Mouse (Mus musculus) cerebellum, adult 2 months (tissue): ENCODE measurements around the gene Baiap3. TPM values are rescaled to one million over a fixed set of nuclear protein-coding genes. Genes with fewer than 3 reads are reported as not detected.

ENCODE experiments used
- DNase-seq, 2 experiments: peaks; one replicate each; pipeline ENCODE4 v3.0.0; 2021
- H3K27ac ChIP-seq: fragments of 200-500 bp; 2 replicates; pipeline ENCODE4 v1.5.1; 2012; ENCODE audit warnings: low read length, control low read depth, inconsistent platforms; ENCODE audit not compliant: insufficient read depth
- H3K27me3 ChIP-seq: fragments of 200-500 bp; 2 replicates; pipeline ENCODE4 v1.6.1; 2012; ENCODE audit warnings: inconsistent platforms, mild to moderate bottlenecking, low read length, moderate library complexity; ENCODE audit not compliant: control insufficient read depth, insufficient read depth
- H3K4me1 ChIP-seq: fragments of 200-500 bp; 2 replicates; pipeline ENCODE4 v1.6.1; 2011; ENCODE audit warnings: low read length; ENCODE audit not compliant: control insufficient read depth, insufficient read depth
- H3K4me3 ChIP-seq: fragments of 200-500 bp; replicated peaks from 2 replicates; pipeline ENCODE3; 2011; ENCODE audit warnings: mild to moderate bottlenecking, low read depth, low read length, control low read depth; ENCODE audit not compliant: insufficient read depth
- CTCF ChIP-seq: fragments of 200-500 bp; IDR thresholded peaks from 2 replicates; pipeline ENCODE4 v1.5.1; 2011; ENCODE audit warnings: low read depth, mild to moderate bottlenecking, control low read depth, low read length, moderate library complexity, borderline replicate concordance; ENCODE audit not compliant: insufficient read depth
- POLR2A ChIP-seq: fragments of 200-500 bp; IDR thresholded peaks from 2 replicates; pipeline ENCODE4 v1.6.1; 2011; ENCODE audit warnings: low read length, control low read depth, borderline replicate concordance; ENCODE audit not compliant: insufficient read depth
- WGBS: fragments of 180-500 bp; shearing (Covaris S2); methylation state at CpG from one replicate; pipeline ENCODE4 v1.1.7; 2018; 5-methylcytosine and 5-hydroxymethylcytosine counted together
- polyA plus RNA-seq: library from polyadenylated mRNA; depleted of rRNA; stranded (reverse); fragments of >200 nt; gene quantifications from 2 replicates; pipeline ENCODE4 v1.2.3, GENCODE M21; 2012

Baiap3 gene
- polyA plus RNA-seq, 1 experiment: 26.5 TPM

DNA sequence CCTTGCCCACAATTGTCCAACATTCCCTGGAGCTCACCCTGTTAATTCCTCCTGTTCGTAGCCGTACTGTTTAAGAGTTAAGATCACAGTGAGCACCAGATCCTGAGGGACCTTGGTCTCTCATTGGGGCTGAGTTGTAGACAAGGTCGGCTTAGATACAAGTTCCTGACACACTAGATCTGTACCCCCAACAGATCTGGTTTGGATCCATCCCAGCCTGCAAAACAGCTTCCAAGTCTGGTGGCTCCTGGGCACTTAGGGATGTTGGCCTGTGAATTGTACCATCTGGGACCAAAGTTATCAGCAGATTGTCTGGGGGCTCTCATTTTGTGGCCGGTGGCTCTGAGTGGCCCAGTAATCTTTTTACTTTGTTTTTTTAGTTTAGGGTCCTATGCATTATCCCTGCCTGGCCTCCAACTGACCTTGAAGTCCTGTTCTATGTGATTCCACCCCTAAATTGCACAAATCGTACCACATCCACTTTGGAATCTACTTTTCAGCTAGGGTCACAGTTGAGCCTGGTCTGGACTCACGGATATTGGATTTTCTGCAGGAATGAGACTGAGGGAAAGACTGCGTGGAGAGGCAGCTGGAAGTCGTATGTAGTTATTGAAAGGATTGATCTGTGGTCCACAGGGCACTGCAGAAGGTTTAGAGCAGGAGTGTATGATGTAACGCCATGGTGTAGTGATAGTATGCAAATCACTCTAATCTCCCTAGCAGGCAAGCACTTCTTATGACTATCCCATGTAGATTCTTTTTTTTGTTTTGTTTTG is 18.6 kb upstream of the Baiap3 start, which contains the start of gene Ube2i:
TSS of gene Ube2i (minus strand) at position 52 of the 776 bp plus-strand sequence.
- Histone ChIP-seq H3K4me1 (peaks cover 7% of the 10 kb centered on the region; the same call in 1 of the 2 replicates), H3K4me3 (peak within 1 kb of the TSS; percentile 63), H3K27me3 (no peaks in the 10 kb centered on the region), H3K27ac (peak within 1 kb of the TSS; percentile 94)
- TF ChIP-seq CTCF (no peak), POLR2A (no peak)
- 28% methylated on average over 9 of the region's 9 CpGs for WGBS
- DNase-seq: no peak

DNA sequence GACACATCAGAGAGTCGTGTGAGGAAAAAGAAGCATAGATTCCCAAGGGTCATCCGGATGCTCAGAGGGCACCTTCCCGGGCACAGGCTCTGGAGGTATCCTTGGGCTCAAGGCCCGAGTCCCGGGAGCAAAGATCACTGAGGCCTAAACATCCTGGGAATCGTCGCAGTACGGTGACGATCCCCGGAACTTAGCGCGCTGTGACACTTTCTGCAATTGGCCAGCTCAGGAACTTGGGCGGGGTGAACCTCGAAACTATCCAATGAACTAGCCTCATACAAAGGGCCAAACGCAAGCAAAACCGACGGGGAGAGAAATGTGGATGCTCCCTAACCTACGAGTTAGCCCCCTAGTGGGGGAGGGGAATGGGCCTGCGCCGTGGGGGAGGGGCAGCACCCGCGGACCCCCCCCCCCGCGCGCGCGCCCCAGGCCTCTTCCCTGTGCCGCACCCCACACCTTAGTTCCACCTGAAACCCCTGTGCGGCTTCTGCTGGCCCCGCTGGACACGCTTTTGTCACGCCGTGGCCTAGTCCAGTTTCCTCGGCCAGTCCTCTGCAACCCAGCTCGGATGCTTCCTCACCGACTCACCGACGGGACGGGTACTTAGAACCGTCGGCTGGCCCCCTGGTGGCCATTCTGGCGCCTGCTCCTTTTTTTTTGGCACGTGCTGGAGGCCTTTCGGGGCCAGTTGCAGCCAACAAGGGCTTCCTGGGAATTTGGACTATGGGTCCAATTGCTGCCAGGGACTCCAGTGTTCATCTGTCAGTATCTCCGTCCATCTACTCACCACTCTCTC is 17.7 kb upstream of the Baiap3 start:
- peak; percentile 33; the same call in 1 of the 2 replicates for TF ChIP-seq CTCF
- 0 out of 2 replicates have a peak, but pooled peaks have one; percentile 5 for TF ChIP-seq POLR2A
- peak; percentile 96 to 99 for DNase-seq
- WGBS: 1% methylated on average over 45 of the region's 45 CpGs
- Histone ChIP-seq H3K4me1 (peaks cover 11% of the 10 kb centered on the region; the same call in 1 of the 2 replicates), H3K27ac (peak overlapping the region; percentile 94), H3K4me3 (peak overlapping the region; percentile 63), H3K27me3 (no peaks in the 10 kb centered on the region)

DNA sequence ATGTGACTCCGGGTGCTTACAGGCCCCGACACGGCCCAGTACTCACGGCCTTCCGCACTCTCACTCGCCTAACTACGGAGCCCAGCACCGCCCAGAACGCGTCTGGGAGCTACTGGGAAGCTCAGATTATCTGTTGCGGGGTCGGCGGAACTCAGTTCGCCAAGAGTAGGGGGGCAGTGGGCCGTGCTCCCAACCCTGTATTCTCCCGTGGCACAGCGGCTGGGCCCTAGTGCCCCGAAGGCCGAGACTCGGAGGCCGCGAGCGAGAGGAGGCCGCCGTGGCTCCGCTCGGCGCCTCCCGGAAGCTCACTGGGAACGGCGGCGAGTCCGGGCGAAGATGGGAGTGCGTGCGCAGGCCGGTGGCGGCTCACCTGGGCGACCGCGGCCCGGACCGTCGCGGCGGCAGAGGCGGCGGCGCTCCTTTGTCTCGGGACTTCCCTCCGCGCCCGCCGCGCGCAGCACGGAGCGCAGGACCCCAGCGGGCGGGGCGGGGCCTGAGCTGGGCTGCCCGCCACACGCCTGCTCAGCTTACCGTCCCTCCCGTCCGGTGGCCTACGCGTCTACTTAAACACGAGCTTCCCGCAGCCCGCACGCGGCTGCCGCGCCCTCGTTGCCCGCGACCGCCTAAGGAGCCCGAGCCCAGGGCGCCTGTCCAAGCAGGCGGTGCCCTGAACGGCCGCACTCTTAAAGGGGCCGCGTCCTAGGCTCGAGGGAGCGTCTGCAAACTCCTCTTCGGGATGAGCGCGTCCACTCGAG is 17.0 kb upstream of the Baiap3 start:
- Histone ChIP-seq H3K27ac (peak overlapping the region; percentile 94), H3K4me1 (peaks cover 11% of the 10 kb centered on the region; the same call in 1 of the 2 replicates), H3K27me3 (no peaks in the 10 kb centered on the region), H3K4me3 (peak overlapping the region; percentile 63)
- DNase-seq: peak in 1 of 2 experiments; percentile 97
- TF ChIP-seq CTCF (no peak), POLR2A (peak; percentile 51; the same call in 1 of the 2 replicates)
- WGBS: 1% methylated on average over 92 of the region's 92 CpGs

DNA sequence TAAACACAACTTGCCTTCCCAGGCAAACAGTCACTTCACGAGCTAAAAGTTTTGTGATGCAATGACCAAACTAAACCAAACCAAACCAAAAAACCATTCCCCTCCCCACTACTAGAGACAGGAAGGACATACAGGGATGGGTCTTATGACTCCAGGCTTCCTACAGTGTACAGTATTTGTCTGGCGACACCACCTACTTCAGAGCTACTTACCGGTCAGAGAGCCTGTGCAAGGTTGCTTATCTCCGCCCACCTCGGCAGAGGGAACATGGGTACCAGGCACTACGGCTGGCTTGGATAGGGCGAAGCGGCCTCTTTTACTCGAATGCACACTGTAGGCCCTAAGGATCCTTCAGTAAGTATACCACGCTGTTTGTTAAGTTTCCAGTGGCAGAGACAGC is 16.2 kb upstream of the Baiap3 start:
- WGBS: 2% methylated on average over 10 of the region's 10 CpGs
- no peak overlapping the region for H3K27ac ChIP-seq
- peaks cover 11% of the 10 kb centered on the region; the same call in 1 of the 2 replicates for H3K4me1 ChIP-seq
- DNase-seq: no peak
- no peaks in the 10 kb centered on the region for H3K27me3 ChIP-seq
- TF ChIP-seq CTCF: no peak
- no peak for TF ChIP-seq POLR2A
- H3K4me3 ChIP-seq: peak overlapping the region; percentile 63

DNA sequence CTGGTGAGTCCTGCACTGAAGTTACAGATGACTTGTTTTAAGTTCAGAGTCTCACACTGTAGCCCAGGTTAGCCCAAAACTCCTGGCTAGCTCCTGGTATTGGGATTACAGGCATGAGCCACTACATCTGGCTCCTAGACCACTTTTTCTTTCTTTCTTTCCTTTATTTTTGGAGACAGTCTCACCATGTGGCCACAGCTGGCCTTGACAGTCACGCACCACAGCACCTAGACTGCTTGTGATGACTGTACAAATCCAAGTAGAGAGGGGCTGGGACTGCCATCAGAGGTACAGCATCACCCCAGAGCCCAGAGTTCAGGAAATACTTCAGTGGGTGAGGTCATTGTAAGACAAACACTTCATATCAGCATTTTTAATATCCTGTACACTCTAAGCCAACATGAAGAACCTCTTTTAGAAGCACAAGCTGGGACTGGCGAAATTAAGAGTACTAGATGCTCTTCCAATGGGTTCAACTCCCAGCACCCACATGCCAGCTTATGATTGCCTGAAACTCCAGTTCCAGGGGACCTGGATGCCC is 14.7 kb upstream of the Baiap3 start:
- Histone ChIP-seq H3K27ac (no peak overlapping the region), H3K27me3 (no peaks in the 10 kb centered on the region), H3K4me3 (no peak overlapping the region), H3K4me1 (peaks cover 11% of the 10 kb centered on the region; the same call in 1 of the 2 replicates)
- 61% methylated on average over 2 of the region's 2 CpGs for WGBS
- TF ChIP-seq POLR2A: no peak
- no peak for TF ChIP-seq CTCF
- DNase-seq: no peak

DNA sequence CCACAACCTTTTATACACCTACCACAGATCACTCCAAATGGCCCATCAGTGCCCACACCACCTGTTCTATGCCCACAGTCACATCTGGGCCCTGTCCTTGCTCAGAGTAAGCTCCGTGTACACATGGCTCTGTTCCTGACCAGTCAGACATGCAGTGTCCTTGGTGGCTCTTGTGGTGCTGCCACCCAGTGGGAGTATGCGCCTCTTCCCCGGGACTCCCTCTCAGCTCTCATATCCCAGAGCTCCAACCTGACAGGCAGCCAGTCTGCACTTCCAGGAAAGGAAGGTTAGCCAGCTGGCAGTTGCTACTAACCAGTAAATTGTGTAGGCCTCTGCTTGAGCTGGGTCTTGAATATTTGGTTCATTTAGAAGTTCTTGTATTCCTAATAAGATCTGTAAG is 8.3 kb upstream of the Baiap3 start:
- WGBS: 6% methylated on average over 3 of the region's 3 CpGs
- Histone ChIP-seq H3K27me3 (no peaks in the 10 kb centered on the region), H3K27ac (no peak overlapping the region), H3K4me3 (no peak overlapping the region), H3K4me1 (0 out of 2 replicates have a peak, but pooled peaks cover 1% of the 10 kb centered on the region)
- TF ChIP-seq CTCF (peak; percentile 48; the same call in 1 of the 2 replicates), POLR2A (no peak)
- DNase-seq: peak; percentile 40 to 45

DNA sequence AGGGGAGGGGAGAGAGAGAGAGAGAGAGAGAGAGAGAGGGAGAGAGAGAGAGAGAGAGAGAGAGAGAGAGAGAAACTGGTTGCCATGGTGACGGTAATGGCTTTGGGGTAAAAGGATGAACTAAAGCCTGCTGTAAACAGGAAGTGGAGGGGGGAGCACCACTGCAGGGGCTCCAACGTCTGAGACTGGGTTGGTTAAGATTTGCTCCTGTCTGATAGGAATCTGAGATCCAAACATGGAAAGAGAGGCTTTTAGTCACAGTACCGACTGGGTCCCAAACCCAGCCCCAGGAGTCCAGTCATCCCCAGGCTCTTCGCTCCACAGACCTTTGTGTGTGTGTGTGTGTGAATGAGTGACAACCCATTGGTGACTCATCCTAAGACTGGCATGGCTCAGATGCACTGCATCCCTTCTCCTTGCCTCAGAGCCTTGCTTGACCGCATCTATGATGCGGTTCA is 1.7 kb upstream of the Baiap3 start:
- TF ChIP-seq POLR2A (no peak), CTCF (no peak)
- Histone ChIP-seq H3K27ac (no peak overlapping the region), H3K27me3 (no peaks in the 10 kb centered on the region; the same call in 1 of the 2 replicates), H3K4me3 (no peak overlapping the region), H3K4me1 (no peaks in the 10 kb centered on the region)
- 54% methylated on average over 6 of the region's 6 CpGs for WGBS
- no peak for DNase-seq
